Mouse (Mus musculus): ENCODE data around the gene Cyb5d2. TPM values are rescaled to one million over a fixed set of nuclear protein-coding genes. Genes with fewer than 3 reads are reported as not detected.
"Not testable (repeated sequence)": the region's sequence is repeated elsewhere in the genome, so short reads cannot be mapped to it uniquely, and the experiment has no call there.

Gene Cyb5d2
- polyA plus RNA-seq, 1 experiment from 2014 or later, result 4.7 TPM

DNA sequence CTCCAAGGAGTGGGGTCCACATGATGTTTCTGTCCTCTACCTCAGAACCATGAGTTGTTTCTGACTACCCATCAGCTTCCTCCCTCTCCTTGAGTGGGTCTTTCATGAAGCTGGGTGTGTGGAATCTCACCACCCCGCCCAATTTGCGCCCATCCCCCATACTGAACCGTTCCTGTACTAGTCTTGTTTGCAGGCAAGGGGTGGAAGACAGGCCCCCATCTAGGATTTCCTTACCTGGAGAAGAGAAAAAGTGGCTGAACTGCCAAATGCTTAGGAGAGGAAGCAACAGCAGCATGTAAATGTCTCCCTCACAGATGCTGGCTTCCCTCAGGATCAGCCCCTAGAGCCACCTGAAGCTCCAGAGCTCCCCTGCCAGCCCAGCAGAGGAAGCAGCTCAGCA lies 25.6 kb downstream of the Cyb5d2 start:
- peaks cover 40% of the 10 kb centered on the region for H3K36me3 ChIP-seq (replicated peaks)
- no peak overlapping the region for H3K27ac ChIP-seq
- no peaks in the 10 kb centered on the region for H3K27me3 ChIP-seq (ENCODE audit: poor library complexity, severe bottlenecking)
- H3K4me3 ChIP-seq, result no peak overlapping the region
- H3K9me3 ChIP-seq, result no peaks in the 10 kb centered on the region
- no peak for DNase-seq (ENCODE audit: extremely low spot score, low spot score)
- 84% methylated on average over 3 of the region's 3 CpGs for WGBS
- peaks cover 5% of the 10 kb centered on the region; the same call in 1 of the 2 replicates for H3K4me1 ChIP-seq

DNA sequence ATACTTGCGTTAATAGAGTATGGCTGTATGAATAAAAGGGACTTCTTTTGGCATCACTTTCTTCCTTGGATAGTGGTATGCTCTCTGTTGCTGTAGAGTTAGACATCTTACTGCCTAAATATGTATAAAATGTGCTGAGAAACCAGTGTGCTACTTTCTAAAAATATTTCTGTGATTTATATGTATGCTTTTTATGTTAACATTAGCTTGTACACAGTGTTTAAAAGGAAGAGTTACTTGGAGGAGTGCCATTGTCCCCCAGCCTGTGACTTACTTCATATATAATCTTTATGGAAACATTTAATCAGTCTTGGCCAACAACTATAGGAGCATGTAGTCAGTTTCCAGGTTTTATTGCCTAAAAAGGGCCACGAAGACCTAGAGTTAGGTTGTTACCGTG lies 26.9 kb downstream of the Cyb5d2 start:
- Histone ChIP-seq H3K27ac (no peak overlapping the region), H3K4me3 (no peak overlapping the region), H3K27me3 (ENCODE audit: poor library complexity, severe bottlenecking) (no peaks in the 10 kb centered on the region), H3K4me1 (peaks cover 5% of the 10 kb centered on the region; the same call in 1 of the 2 replicates), H3K36me3 (replicated peaks) (peaks cover 48% of the 10 kb centered on the region), H3K9me3 (no peaks in the 10 kb centered on the region)
- no peak for DNase-seq (ENCODE audit: extremely low spot score, low spot score)
- 94% methylated on average over 3 of the region's 3 CpGs for WGBS

DNA sequence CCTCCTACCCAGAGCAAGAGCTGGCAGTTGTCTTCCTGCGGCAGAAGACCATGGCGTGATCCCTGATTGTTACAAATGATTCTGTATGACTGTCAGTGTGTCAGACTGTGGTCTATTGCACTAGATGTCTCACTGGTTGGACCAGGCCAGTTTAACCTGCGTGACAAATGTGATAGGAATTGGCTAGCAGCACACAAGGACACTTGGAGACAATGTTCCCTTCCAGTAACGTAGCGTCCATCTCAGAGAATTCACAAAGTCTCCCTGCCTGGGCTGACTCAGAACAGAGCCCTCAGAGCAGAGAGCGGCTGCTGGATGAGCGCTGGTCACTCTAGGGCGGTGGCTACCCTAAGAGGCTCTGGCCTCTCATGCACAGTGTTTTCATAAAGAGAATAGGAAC lies 28.2 kb downstream of the Cyb5d2 start:
- Histone ChIP-seq H3K27me3 (ENCODE audit: poor library complexity, severe bottlenecking) (no peaks in the 10 kb centered on the region), H3K9me3 (no peaks in the 10 kb centered on the region), H3K4me3 (no peak overlapping the region), H3K36me3 (replicated peaks) (peaks cover 61% of the 10 kb centered on the region), H3K27ac (no peak overlapping the region), H3K4me1 (no peaks in the 10 kb centered on the region)
- WGBS, result 93% methylated on average over 8 of the region's 8 CpGs
- DNase-seq (ENCODE audit: extremely low spot score, low spot score), result no peak

DNA sequence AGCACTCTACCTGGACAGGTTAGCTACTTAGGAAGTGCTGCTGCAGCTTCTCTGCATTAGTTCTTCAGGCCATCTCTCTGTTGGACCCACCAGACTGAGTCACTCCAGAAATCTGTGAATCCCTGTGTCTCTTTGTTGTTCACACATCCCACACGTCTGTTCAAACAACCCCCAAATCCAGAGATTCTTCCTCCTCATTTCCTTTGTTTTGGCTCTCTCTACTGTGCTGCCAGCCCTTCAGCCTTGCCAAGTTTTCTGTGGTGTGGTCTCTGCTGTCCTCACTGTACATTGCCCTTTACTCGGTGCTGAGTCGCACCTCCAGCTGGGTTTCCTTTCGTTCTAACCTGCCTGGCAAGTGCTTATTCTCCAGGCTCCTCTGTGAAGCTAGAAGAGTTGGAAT lies 31.7 kb downstream of the Cyb5d2 start:
- H3K9me3 ChIP-seq, result no peaks in the 10 kb centered on the region
- H3K36me3 ChIP-seq (replicated peaks), result peaks cover 82% of the 10 kb centered on the region
- 91% methylated on average over 4 of the region's 4 CpGs for WGBS

DNA sequence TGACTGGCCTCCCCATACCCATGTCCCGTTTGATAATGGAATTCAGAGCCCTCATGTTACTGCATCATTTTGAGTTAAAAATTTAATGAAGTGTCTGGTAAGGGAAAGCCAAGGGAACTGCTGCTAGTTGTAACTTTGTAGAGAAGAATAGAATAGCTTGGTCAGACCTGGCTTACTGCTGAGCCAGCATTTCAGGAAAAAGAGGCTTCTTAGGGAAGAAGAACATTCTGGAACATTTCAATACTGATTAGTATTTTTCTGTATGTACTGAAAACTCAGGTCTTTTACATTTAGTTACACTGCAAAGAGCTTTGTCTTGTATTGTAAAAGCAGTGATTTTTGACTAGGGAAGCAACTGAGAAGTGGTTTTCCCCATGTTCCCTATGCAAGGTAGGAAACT lies 35.2 kb downstream of the Cyb5d2 start:
- Histone ChIP-seq H3K36me3 (replicated peaks) (peaks cover 92% of the 10 kb centered on the region), H3K4me1 (no peaks in the 10 kb centered on the region)
- 87% methylated on average over 1 of the region's 1 CpGs for WGBS

More for the DNA sequence above, 31.7 kb downstream of the Cyb5d2 start:
- no peak overlapping the region for H3K4me3 ChIP-seq
- no peak overlapping the region for H3K27ac ChIP-seq
- H3K4me1 ChIP-seq, result no peaks in the 10 kb centered on the region
- DNase-seq (ENCODE audit: extremely low spot score, low spot score), result no peak
- no peaks in the 10 kb centered on the region for H3K27me3 ChIP-seq (ENCODE audit: poor library complexity, severe bottlenecking)

DNA sequence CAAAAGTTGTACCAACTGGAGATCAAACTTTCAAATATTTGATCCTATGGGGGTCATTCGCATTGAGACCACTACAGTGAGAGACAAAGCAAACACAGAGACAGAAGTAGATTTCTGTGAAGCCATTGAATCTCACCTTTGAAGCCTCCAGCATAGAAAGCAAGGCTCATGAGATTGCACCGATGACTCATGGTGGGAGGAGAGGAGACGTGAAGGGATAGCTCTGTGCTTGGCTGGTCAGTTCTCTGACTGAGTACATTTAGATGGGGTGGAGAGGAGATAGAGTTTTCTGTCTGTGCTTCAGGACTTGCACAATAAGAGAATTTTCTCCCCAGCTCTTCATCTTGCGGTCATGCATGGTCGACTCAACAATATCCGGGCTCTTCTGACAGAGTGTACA lies 36.4 kb downstream of the Cyb5d2 start:
- WGBS, result 91% methylated on average over 6 of the region's 6 CpGs
- no peaks in the 10 kb centered on the region for H3K9me3 ChIP-seq
- no peaks in the 10 kb centered on the region for H3K4me1 ChIP-seq
- no peak overlapping the region for H3K4me3 ChIP-seq
- H3K27me3 ChIP-seq (ENCODE audit: poor library complexity, severe bottlenecking), result no peaks in the 10 kb centered on the region
- peaks cover 99% of the 10 kb centered on the region for H3K36me3 ChIP-seq (replicated peaks)
- no peak overlapping the region for H3K27ac ChIP-seq
- no peak for DNase-seq (ENCODE audit: extremely low spot score, low spot score)

More for the DNA sequence above, 35.2 kb downstream of the Cyb5d2 start:
- no peak overlapping the region for H3K27ac ChIP-seq
- H3K27me3 ChIP-seq (ENCODE audit: poor library complexity, severe bottlenecking), result no peaks in the 10 kb centered on the region
- no peak overlapping the region for H3K4me3 ChIP-seq
- DNase-seq (ENCODE audit: extremely low spot score, low spot score), result no peak
- H3K9me3 ChIP-seq, result no peaks in the 10 kb centered on the region

DNA sequence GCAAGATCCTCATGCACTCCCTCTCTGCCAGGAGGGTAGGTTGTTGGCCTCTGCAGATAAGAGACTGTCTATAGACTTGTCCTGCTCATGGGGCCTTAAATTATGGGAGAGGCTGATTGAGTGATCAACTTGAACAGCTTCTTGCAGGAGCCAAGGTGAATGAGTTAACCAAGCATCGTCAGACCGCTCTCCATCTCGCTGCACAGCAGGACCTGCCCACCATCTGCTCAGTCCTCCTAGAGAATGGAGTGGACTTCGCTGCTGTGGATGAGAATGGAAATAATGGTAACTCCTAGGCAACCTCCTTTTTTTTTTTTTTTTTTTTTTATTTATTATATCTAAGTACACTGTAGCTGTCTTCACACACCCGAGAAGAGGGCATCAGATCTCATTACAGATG lies 37.6 kb downstream of the Cyb5d2 start:
- H3K36me3 ChIP-seq (replicated peaks), result peaks cover 99% of the 10 kb centered on the region
- no peak overlapping the region for H3K27ac ChIP-seq
- H3K4me3 ChIP-seq, result no peak overlapping the region
- no peak for DNase-seq (ENCODE audit: extremely low spot score, low spot score)
- WGBS, result 89% methylated on average over 5 of the region's 5 CpGs
- H3K9me3 ChIP-seq, result no peaks in the 10 kb centered on the region
- no peaks in the 10 kb centered on the region for H3K4me1 ChIP-seq
- H3K27me3 ChIP-seq (ENCODE audit: poor library complexity, severe bottlenecking), result no peaks in the 10 kb centered on the region

DNA sequence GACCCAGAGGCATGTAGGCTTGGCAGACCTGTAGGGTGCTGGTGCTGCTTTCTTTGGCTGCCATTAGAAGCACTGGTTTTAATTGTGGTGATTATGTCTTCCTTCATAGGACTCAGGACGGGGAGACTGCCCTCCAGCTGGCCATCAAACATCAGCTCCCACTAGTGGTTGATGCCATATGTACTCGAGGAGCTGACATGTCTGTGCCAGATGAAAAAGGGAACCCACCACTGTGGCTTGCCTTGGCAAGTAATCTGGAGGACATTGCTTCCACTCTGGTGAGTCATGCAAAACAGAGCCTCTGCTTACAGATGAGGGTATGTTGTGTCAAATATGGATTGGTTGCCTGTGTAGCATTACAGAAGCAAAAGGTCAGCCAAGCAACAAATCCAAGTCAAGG lies 44.0 kb downstream of the Cyb5d2 start:
- H3K36me3 ChIP-seq (replicated peaks), result peaks cover 99% of the 10 kb centered on the region
- no peaks in the 10 kb centered on the region for H3K27me3 ChIP-seq (ENCODE audit: poor library complexity, severe bottlenecking)
- H3K4me3 ChIP-seq, result no peak overlapping the region
- DNase-seq (ENCODE audit: extremely low spot score, low spot score), result no peak
- no peak overlapping the region for H3K27ac ChIP-seq
- H3K9me3 ChIP-seq, result no peaks in the 10 kb centered on the region
- 63% methylated on average over 2 of the region's 2 CpGs for WGBS
- H3K4me1 ChIP-seq, result no peaks in the 10 kb centered on the region

DNA sequence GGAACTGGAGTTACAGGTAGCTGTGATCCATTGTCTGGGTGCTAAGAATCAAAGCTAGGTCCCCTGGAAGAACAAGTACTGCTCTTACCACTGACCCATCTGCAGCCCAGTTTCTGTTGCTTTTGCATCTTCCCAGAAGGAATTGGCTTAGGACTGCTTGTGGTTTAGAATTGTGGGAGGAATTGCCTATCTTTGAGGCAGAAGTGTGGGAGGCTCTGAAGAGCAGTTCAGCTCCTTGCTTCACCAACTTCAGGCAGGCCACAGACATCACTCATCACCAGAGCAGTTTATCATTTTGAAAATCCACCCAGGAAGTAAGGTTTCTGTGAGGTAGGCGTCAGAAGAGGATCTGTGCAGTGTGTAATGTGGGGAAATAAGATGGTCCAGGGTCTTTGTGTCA lies 56.9 kb downstream of the Cyb5d2 start:
- DNase-seq (ENCODE audit: extremely low spot score, low spot score), result no peak
- H3K4me3 ChIP-seq, result no peak overlapping the region
- H3K9me3 ChIP-seq, result no peaks in the 10 kb centered on the region
- H3K27ac ChIP-seq, result no peak overlapping the region
- WGBS, result 93% methylated on average over 1 of the region's 1 CpGs
- H3K27me3 ChIP-seq (ENCODE audit: poor library complexity, severe bottlenecking), result no peaks in the 10 kb centered on the region
- H3K36me3 ChIP-seq (replicated peaks), result peaks cover 77% of the 10 kb centered on the region
- no peaks in the 10 kb centered on the region; the same call in 1 of the 2 replicates for H3K4me1 ChIP-seq

DNA sequence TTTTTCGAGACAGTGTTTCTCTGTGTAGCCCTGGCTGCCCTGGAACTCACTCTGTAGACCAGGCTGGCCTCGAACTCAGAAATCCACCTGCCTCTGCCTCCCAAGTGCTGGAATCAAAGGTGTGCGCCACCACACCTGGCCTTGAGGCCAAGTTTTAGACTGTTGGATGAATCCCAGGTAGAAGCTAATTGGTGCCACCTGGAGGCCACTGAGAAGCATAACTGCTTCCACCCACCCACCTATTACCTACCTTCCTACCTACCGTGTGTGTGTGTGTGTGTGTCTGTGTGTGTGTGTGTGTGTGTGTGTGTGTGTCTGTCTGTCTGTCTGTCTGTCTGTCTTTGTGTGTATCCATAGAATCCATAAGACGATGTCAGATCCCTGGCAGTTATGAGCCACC lies 58.4 kb downstream of the Cyb5d2 start:
- not testable (repeated sequence) for H3K4me1 ChIP-seq; H3K27me3 ChIP-seq (ENCODE audit: poor library complexity, severe bottlenecking); H3K27ac ChIP-seq; DNase-seq (ENCODE audit: extremely low spot score, low spot score); H3K4me3 ChIP-seq; H3K9me3 ChIP-seq
- peaks cover 79% of the 10 kb centered on the region for H3K36me3 ChIP-seq (replicated peaks)
- 94% methylated on average over 5 of the region's 5 CpGs for WGBS

DNA sequence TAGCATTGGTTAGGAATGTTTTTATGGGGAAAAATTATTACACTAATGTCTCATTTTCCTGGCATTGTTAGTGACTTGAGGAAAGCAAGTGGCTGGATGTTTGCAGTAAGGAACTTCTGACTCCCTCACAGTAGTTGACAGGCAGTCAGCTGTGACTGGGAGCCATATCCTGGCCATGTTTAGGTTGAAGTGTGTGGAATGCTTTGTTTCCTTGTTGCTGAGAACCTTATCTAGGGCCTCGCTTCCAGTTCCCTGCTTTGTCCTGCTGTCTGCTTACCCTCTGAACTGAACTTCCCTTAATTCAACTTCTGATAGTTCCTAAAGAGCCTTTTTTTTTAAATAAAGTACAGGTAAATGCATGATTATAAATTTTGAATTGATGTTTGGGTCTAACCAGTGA lies 59.6 kb downstream of the Cyb5d2 start:
- no peaks in the 10 kb centered on the region; the same call in 1 of the 2 replicates for H3K4me1 ChIP-seq
- no peak overlapping the region for H3K27ac ChIP-seq
- H3K36me3 ChIP-seq (replicated peaks), result peaks cover 80% of the 10 kb centered on the region
- H3K27me3 ChIP-seq (ENCODE audit: poor library complexity, severe bottlenecking), result no peaks in the 10 kb centered on the region
- no peak overlapping the region for H3K4me3 ChIP-seq
- no peaks in the 10 kb centered on the region for H3K9me3 ChIP-seq
- DNase-seq (ENCODE audit: extremely low spot score, low spot score), result no peak
- WGBS, result 87% methylated on average over 1 of the region's 1 CpGs

DNA sequence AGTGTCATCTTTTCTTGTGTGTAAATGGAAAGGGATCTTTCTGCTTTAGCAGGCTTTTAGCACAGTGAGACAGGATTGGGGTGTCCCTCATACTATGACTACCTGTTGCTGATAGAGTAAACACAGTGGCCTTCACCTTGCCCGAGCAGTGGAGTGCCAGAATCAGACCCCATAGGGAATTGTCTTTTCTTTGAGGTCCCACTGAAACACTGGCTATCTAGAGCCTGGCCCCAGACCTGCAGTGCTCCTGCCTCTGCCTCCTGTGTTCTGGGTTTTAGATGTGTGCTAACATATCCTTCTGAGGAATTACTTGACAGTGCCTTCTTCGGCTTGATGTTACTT lies 60.5 kb downstream of the Cyb5d2 start:
- Histone ChIP-seq H3K36me3 (replicated peaks) (peaks cover 81% of the 10 kb centered on the region), H3K9me3 (no peaks in the 10 kb centered on the region), H3K27ac (no peak overlapping the region), H3K4me3 (no peak overlapping the region), H3K4me1 (no peaks in the 10 kb centered on the region; the same call in 1 of the 2 replicates), H3K27me3 (ENCODE audit: poor library complexity, severe bottlenecking) (no peaks in the 10 kb centered on the region)
- 88% methylated on average over 2 of the region's 2 CpGs for WGBS
- no peak for DNase-seq (ENCODE audit: extremely low spot score, low spot score)

DNA sequence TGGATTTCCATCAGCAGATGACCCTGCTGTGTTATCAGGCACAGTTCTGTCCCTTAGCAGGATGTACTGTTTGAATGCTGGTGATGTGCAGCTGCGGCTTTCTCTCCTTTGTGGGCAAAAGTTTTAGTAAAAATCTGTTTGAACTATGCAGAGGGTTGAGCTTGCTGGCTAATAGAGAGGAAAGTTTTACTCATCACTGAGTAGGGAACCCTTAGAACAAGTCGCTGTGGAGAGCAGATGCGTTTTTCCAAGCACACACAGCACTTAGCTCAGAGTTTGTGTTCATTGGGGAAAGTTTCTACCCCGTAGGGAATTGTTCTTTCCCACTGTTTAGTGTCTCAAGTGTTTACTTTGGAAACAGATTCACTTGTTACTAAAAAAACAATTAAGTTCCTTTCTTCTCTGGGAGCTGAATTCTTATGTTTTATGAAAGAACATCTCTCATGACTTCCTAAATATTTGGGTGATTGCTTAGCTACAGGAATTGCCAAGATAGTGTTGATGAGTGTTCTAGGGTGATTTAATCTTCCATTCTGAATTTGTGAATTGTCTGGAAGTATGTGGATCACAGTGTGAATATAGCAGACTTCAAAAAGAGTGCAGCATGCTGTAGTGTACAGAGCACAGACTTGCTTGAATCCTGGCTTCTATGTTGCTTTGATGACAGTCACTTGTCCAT lies 61.0 kb downstream of the Cyb5d2 start:
- WGBS, result 84% methylated on average over 4 of the region's 4 CpGs
- Histone ChIP-seq H3K4me3 (no peak overlapping the region), H3K27ac (no peak overlapping the region), H3K27me3 (ENCODE audit: poor library complexity, severe bottlenecking) (no peaks in the 10 kb centered on the region), H3K36me3 (replicated peaks) (peaks cover 81% of the 10 kb centered on the region), H3K4me1 (no peaks in the 10 kb centered on the region; the same call in 1 of the 2 replicates), H3K9me3 (no peaks in the 10 kb centered on the region)
- DNase-seq (ENCODE audit: extremely low spot score, low spot score), result no peak

DNA sequence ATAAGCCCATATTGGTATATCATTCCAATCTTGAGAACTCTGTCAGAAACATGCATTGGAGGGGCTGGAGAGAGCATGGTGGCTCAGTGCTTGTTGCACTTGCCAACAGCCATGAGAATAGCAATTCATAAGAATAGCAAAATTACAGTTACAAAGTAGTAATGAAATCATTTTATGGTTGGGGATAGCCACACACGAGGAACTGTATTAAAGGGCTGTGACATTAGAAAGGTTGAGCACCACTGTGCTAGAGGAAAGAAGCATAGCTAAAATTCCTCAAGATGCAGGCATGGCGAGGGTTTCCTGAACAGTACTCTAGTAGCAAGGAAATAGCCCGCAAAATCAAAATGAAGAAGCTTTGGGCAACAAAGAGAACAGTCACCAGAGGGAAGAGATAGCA lies 62.2 kb downstream of the Cyb5d2 start:
- Histone ChIP-seq H3K27ac (no peak overlapping the region), H3K36me3 (replicated peaks) (peaks cover 81% of the 10 kb centered on the region), H3K4me3 (no peak overlapping the region), H3K27me3 (ENCODE audit: poor library complexity, severe bottlenecking) (no peaks in the 10 kb centered on the region), H3K4me1 (no peaks in the 10 kb centered on the region; the same call in 1 of the 2 replicates), H3K9me3 (no peaks in the 10 kb centered on the region)
- DNase-seq (ENCODE audit: extremely low spot score, low spot score), result no peak
- 90% methylated on average over 3 of the region's 3 CpGs for WGBS
